Mouse (Mus musculus) megakaryocyte, embryonic 14.5 days (primary cell): ENCODE data around the gene Agrn.

ENCODE experiments used
- FLI1 ChIP-seq: IDR thresholded peaks from 2 replicates; pipeline ENCODE4 v1.6.1; 2012; ENCODE audit warnings: low read length, inconsistent platforms, mixed read lengths
- GATA1 ChIP-seq: IDR thresholded peaks from 3 replicates; pipeline ENCODE4 v1.6.1; 2012; ENCODE audit warnings: mixed read lengths, low read length, inconsistent platforms, borderline replicate concordance

- TF ChIP-seq GATA1 (no peak), FLI1 (no peak)
Observed at GRCm38 (mm10) chr4:156130940-156131339, 66.3 kb downstream of the Agrn start.
